Mouse (Mus musculus) activated CD4-positive, CD25-positive, alpha-beta regulatory T cell, adult 4 months (primary cell): Measurements from ENCODE around the gene Rnpepl1. TPM values are rescaled to one million over a fixed set of nuclear protein-coding genes. Genes with fewer than 3 reads are reported as not detected.
"Not testable (repeated sequence)": the region's sequence is repeated elsewhere in the genome, so short reads cannot be mapped to it uniquely, and the experiment has no call there.

Experiments used
- ATAC-seq: one replicate; pipeline ENCODE4 v1.8.0; 2017
- polyA plus RNA-seq, 2 experiments: library from polyadenylated mRNA; unstranded; fragments of 100-300 nt; shearing (Covaris generic); gene quantifications; one replicate each; pipeline ENCODE4 v1.2.1; 2017

The Rnpepl1 gene
- polyA plus RNA-seq, 2 experiments from 2014 or later, result 23.3 to 25.3 TPM

DNA sequence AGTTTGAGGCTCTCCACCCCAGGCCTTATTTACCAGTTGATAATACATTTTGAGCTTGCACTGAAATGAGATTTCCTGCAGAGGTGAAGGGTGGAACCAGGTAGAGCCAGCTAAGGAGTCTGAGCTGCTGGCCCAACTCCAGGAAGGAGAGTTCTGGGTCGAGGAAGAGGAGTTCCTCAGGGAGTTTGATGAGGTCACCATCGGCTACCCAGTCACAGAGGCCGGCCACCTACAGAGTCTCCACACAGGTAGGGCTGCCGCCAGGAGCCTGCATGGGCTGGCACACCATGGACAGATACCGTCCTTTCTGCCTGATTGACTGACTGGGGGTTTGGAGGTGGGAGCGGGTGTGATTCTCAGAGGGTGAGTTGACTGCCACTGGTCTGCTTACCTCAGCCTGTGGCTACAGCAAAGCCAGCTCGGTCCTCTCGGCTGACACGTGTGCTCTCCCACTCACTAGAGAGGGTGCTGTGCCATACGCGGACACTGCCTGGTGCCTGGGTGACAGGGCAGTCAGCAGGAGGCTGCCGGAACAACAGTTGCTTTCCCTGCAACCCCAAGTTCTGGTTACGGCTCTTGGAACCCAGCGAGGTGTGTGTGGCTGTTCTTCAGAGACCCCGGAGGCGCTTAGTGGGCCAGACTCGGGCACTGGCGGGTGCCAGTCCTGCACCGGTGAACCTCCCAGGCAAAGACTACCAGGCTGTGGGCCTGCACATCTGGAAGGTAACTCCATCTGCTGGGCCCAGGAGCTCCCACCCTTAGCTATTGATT is 32.8 kb downstream of the Rnpepl1 start:
- ATAC-seq, result no peak

DNA sequence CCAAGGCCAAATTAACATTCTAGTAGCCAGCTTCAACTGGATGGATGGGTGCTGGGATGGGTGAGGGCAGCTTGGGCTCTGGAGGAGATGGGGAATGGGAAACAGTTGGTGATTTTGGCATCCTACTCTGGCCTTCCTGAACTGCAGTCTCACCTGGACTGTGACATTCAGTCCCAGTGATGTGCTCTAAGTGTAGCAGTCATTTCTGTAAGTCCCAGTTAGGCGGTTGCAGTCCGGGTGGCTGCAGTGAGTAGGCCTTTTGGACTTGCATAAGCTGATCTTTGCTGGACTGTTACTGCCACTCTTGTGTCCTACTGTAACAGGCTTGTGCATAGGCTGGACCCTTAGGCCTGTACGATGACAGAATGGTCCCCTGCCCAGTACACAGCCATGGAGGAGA is 37.4 kb downstream of the Rnpepl1 start:
- ATAC-seq, result no peak

DNA sequence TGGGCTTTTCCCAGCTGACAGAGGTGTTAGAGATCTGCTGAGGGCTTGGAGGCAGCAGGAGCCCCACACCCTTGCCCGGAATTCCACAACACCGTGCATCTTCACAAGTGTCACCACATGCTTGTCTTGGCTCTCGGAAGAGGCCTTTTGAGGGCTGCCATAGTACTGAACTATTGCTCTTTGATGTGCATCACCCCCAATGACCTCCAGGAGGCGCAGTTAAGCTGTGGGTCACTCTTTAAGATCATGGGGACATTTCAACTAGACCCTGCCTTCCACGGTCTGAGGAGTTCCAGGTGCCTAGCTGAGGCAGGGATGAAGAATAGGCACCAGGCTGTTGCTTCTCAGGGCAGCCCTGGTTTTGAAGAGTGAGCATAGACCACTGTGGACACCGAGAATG is 38.8 kb downstream of the Rnpepl1 start:
- no peak for ATAC-seq

- no peak for ATAC-seq
These were observed 40.0 kb downstream of the Rnpepl1 start, which contains the start of gene Gpr35 for GRCm38 (mm10) chr1:92950607-92951006. Gene Gpr35, plus strand, starts transcription at chr1:92950865.

GRCm38 (mm10) chr1:92953641-92954040 is 43.1 kb downstream of the Rnpepl1 start:
- ATAC-seq, result no peak

DNA sequence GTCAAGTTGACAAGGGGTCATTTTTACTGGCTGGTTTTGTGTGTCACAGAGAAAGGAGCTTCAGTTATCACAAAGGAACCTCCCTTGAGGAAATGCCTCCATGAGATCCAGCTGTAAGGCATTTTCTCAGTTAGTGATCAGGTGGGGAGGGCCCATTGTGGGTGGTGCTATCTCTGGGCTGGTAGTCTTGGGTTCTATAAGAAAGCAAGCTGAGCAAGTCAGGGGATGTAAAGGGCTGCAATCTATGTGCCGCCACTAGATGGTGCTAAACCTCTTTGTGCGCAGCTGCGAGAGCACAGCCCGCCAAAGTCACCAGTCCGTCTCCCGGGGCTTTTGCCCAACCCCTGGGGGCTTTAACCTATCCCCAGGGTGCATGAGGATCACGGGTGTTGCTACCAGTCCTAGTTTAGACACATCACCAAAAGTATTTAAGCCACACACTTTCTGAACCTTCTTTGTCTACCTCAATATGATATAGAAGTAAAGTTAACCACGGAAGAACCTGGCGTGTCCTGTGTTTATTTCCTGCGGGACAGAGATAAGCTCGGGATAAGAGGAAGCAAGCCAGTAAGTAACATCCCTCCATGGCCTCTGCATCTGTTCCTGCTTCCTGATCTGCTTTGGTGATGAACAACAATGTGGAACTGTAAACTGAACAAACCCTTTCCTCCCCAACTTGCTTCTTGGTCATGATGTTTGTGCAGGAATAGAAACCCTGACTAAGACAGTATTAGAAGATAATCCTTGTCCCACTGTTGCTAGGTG is 46.2 kb downstream of the Rnpepl1 start:
- peak; percentile 46 for ATAC-seq

- no peak for ATAC-seq
These were observed 48.4 kb downstream of the Rnpepl1 start for GRCm38 (mm10) chr1:92958999-92959398.

- not testable (repeated sequence) for ATAC-seq
These were observed 60.2 kb downstream of the Rnpepl1 start for GRCm38 (mm10) chr1:92970791-92971190.

GRCm38 (mm10) chr1:92971879-92972795 is 61.6 kb downstream of the Rnpepl1 start:
- no peak for ATAC-seq

DNA sequence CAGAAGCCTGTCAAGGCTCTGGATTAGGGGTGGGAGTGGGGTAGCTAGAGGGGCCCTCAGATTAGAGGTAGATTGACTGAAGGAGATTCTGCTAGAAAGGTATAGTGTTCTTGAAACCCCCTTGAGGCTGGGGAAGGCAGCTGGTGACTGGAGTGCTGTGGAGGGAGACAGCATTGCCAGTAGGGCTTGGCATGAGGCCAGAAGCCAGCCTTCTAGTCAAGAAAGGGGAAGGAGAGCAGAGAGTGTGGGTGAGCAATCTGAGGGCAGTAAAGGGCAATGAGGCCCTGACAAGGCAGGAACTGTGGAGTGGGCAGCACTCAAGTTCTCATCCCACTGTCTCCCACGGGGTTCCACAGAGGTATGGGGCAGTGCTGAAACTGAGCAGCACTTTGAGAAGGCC is 62.3 kb downstream of the Rnpepl1 start:
- no peak for ATAC-seq

Other genes with a start within 250 kb of the Rnpepl1 start
- gene Gpc1, start 79.1 kb upstream of the Rnpepl1 start, polyA plus RNA-seq, result 1 to 10 TPM; 1.6 to 2.2 TPM
- gene Ankmy1, start 7.9 kb upstream of the Rnpepl1 start, polyA plus RNA-seq, result 1 to 10 TPM in 1 of 2 experiments, under 1 TPM in 1; 0.47 to 1.1 TPM
- 1 to 10 TPM; 4.3 TPM for gene Dusp28, start 3.8 kb upstream of the Rnpepl1 start, polyA plus RNA-seq
- gene Capn10, start 23.6 kb downstream of the Rnpepl1 start, polyA plus RNA-seq, result 1 to 10 TPM; 4.0 to 8.0 TPM
- gene Gpr35, start 40.1 kb downstream of the Rnpepl1 start, polyA plus RNA-seq, result under 1 TPM; 0.21 to 0.61 TPM
- gene Aqp12, start 95.6 kb downstream of the Rnpepl1 start, polyA plus RNA-seq, result not detected
- gene Kif1a, start 191.2 kb downstream of the Rnpepl1 start, polyA plus RNA-seq, result not detected
- not detected for gene Agxt, start 224.5 kb downstream of the Rnpepl1 start, polyA plus RNA-seq